Mouse (Mus musculus): ENCODE measurements at regions not wholly inside any gene's neighbourhood (a gene's known extent, or its start where the extent isn't known, plus 50 kb on each side); places are given as distances from the start of the nearest gene placed in this dataset.

DNA sequence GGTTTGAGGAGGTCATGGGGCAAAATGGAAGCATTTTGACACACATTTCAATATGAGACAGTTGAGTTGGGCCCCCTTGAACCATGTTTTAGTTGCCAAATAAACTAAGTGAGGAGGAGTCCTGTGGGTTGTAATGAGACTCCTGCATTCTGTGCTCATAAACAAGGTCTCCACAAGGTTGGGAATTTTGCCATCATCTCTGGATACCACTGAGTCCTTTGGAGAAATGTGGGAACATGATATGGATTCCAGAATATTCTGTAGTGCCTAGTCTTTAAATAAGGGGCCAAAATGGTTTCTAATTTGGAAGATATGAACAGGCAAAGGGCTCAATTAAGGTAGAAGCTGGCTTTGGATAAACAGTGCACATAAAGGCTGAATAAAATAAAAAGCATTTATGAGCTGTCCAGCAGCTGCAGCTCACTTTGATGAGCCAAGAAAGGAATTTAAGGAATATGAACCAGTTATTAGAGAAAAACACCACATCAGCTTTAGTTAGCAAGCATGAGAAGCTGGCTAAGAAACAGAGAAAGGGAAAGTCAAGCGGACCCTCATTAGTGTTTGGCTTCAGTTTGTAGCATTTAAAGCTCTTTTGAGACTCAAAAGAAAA lies 161.3 kb upstream of the Sstr4 start:
- TF ChIP-seq ZNF384 (IDR thresholded peaks at IDR 0.05; ENCODE audit: low read depth, low read length) (no peak), POLR2A (IDR thresholded peaks at IDR 0.05; ENCODE audit: control insufficient read depth in 1 of 2, insufficient read depth in 1 of 2, low read depth in 1 of 2, low read length in 2 of 2, poor library complexity in 1 of 2) (no peak), CTCF (IDR thresholded peaks at IDR 0.05 in 2 of 3, conservative IDR thresholded peaks at IDR 0.05 in 1 of 3; ENCODE audit: control insufficient read depth in 1 of 3, insufficient read depth in 1 of 3, low read depth in 2 of 3, low read length in 3 of 3, poor library complexity in 1 of 3, severe bottlenecking in 1 of 3) (no peak), UBTF (IDR thresholded peaks at IDR 0.05; ENCODE audit: borderline replicate concordance, insufficient read depth, low read depth, low read length) (no peak), POLR2AphosphoS5 (IDR thresholded peaks at IDR 0.05; ENCODE audit: borderline replicate concordance, low read depth, low read length) (no peak), GATA1 (IDR thresholded peaks at IDR 0.05; ENCODE audit: low read depth, low read length) (no peak)
